Mouse (Mus musculus): ENCODE results near the gene Ssb.

DNA sequence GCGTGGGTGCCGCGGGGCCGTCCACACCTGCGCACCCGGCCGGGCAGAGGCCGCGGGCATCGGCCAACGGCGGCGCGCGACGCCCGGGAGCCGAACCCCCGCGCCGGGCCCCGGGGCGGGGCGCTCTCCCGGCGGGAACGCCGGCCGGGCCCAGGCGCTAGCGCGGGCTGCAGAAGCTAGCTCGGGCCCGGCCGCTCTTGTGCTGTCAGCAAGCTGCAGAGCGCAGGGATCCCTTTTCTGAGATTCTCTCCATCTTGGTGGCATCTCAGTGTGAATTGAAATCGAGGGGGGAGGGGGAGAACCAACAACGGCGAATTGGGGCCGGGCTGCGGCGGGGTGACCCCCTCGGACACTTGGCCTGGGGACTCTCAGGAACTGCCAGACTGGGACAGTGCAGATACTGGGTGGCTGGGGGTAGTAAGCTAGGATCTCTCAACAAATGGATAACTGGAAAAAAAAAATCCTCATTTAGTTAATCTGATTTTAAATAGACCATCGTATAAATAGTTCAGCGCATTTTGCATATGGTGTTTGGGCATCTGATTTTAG lies 38.2 kb upstream of the Ssb start:
- no peak for TF ChIP-seq CTCF (IDR thresholded peaks at IDR 0.05; ENCODE audit: extremely low read depth, insufficient read depth, insufficient read length, insufficient replicate concordance)
- no peak for TF ChIP-seq POLR2A (IDR thresholded peaks at IDR 0.05; ENCODE audit: low read depth, low read length)
